Mouse (Mus musculus): ENCODE measurements at regions not wholly inside any gene's neighbourhood (a gene's known extent, or its start where the extent isn't known, plus 50 kb on each side); places are given as distances from the start of the nearest gene placed in this dataset.

- no peak for DNase-seq (ENCODE audit: low read depth, low spot score)
Observed at GRCm38 (mm10) chr12:107111908-107112770, 376.3 kb upstream of the 3110018I06Rik start.

- no peak for DNase-seq (ENCODE audit: low read depth, low spot score)
Observed at GRCm38 (mm10) chr12:107118364-107118763, 370.1 kb upstream of the 3110018I06Rik start.

GRCm38 (mm10) chr12:107119076-107119475, 369.4 kb upstream of the 3110018I06Rik start:
- no peak for DNase-seq (ENCODE audit: low read depth, low spot score)

GRCm38 (mm10) chr12:107120486-107121186, 367.8 kb upstream of the 3110018I06Rik start:
- DNase-seq (ENCODE audit: low read depth, low spot score): no peak

GRCm38 (mm10) chr12:107121990-107122389, 366.4 kb upstream of the 3110018I06Rik start:
- no peak for DNase-seq (ENCODE audit: low read depth, low spot score)

- DNase-seq (ENCODE audit: low read depth, low spot score): no peak
Observed at GRCm38 (mm10) chr12:107123661-107124060, 364.8 kb upstream of the 3110018I06Rik start.

- no peak for DNase-seq (ENCODE audit: low read depth, low spot score)
Observed at GRCm38 (mm10) chr12:107124263-107124885, 364.1 kb upstream of the 3110018I06Rik start.

GRCm38 (mm10) chr12:107125201-107125600, 363.2 kb upstream of the 3110018I06Rik start:
- no peak for DNase-seq (ENCODE audit: low read depth, low spot score)

- DNase-seq (ENCODE audit: low read depth, low spot score): no peak
Observed at GRCm38 (mm10) chr12:107126056-107126455, 362.4 kb upstream of the 3110018I06Rik start.

- DNase-seq (ENCODE audit: low read depth, low spot score): no peak
Observed at GRCm38 (mm10) chr12:107127591-107127990, 360.8 kb upstream of the 3110018I06Rik start.

- no peak for DNase-seq (ENCODE audit: low read depth, low spot score)
Observed at GRCm38 (mm10) chr12:107129232-107129631, 359.2 kb upstream of the 3110018I06Rik start.

- no peak for DNase-seq (ENCODE audit: low read depth, low spot score)
Observed at GRCm38 (mm10) chr12:107131351-107131750, 357.1 kb upstream of the 3110018I06Rik start.

- no peak for DNase-seq (ENCODE audit: low read depth, low spot score)
Observed at GRCm38 (mm10) chr12:107131841-107132240, 356.6 kb upstream of the 3110018I06Rik start.

GRCm38 (mm10) chr12:107132501-107132900, 355.9 kb upstream of the 3110018I06Rik start:
- no peak for DNase-seq (ENCODE audit: low read depth, low spot score)

- DNase-seq (ENCODE audit: low read depth, low spot score): no peak
Observed at GRCm38 (mm10) chr12:107134353-107134752, 354.1 kb upstream of the 3110018I06Rik start.

GRCm38 (mm10) chr12:107138677-107139400, 349.6 kb upstream of the 3110018I06Rik start:
- no peak for DNase-seq (ENCODE audit: low read depth, low spot score)

- no peak for DNase-seq (ENCODE audit: low read depth, low spot score)
Observed at GRCm38 (mm10) chr12:107140957-107141595, 347.4 kb upstream of the 3110018I06Rik start.

GRCm38 (mm10) chr12:107142226-107142625, 346.2 kb upstream of the 3110018I06Rik start:
- DNase-seq (ENCODE audit: low read depth, low spot score): no peak

GRCm38 (mm10) chr12:107146608-107147121, 341.8 kb upstream of the 3110018I06Rik start:
- no peak for DNase-seq (ENCODE audit: low read depth, low spot score)

- DNase-seq (ENCODE audit: low read depth, low spot score): no peak
Observed at GRCm38 (mm10) chr12:107148451-107148850, 340.0 kb upstream of the 3110018I06Rik start.

- no peak for DNase-seq (ENCODE audit: low read depth, low spot score)
Observed at GRCm38 (mm10) chr12:107151089-107151488, 337.3 kb upstream of the 3110018I06Rik start.
